Mouse (Mus musculus): ENCODE measurements around the gene Slc28a1. TPM values are rescaled to one million over a fixed set of nuclear protein-coding genes. Genes with fewer than 3 reads are reported as not detected.
A peak's percentile ranks its signal among the peaks of the same experiment; 100 is the strongest.

The Slc28a1 gene
- polyA plus RNA-seq (2016; fragmentation: Nextera tagmentation; extraction: Ambion mirVana), result 0.14 and 0.26 TPM in 2 replicates

- Histone ChIP-seq H3K9ac (no peak within 1 kb of the TSS), H3K27me3 (replicated peaks) (no peaks in the 10 kb centered on the region), H3K27ac (ENCODE audit: poor library complexity, severe bottlenecking) (no peak within 1 kb of the TSS), H3K4me1 (replicated peaks) (peaks cover 28% of the 10 kb centered on the region), H3K4me3 (no peak within 1 kb of the TSS), H3K9me3 (replicated peaks) (no peaks in the 10 kb centered on the region), H3K36me3 (no peaks in the 10 kb centered on the region), H3K4me2 (no peak within 1 kb of the TSS)
- 74% methylated on average over 6 of the region's 6 CpGs for WGBS
- ATAC-seq (ENCODE audit: insufficient number of reproducible peaks, low FRiP score), result no peak
Observed at GRCm38 (mm10) chr7:81114555-81114954, at the start of gene Slc28a1. Gene Slc28a1, plus strand, starts transcription at chr7:81114799.

GRCm38 (mm10) chr7:81066714-81067113 lies 47.9 kb upstream of the Slc28a1 start:
- Histone ChIP-seq H3K4me1 (replicated peaks) (peaks cover 40% of the 10 kb centered on the region), H3K27ac (ENCODE audit: poor library complexity, severe bottlenecking) (no peak overlapping the region), H3K9ac (no peak overlapping the region), H3K27me3 (replicated peaks) (no peaks in the 10 kb centered on the region), H3K4me3 (no peak overlapping the region), H3K9me3 (replicated peaks) (no peaks in the 10 kb centered on the region), H3K36me3 (peaks cover 75% of the 10 kb centered on the region), H3K4me2 (no peak overlapping the region)
- WGBS, result 29% methylated on average over 6 of the region's 6 CpGs
- ATAC-seq (ENCODE audit: insufficient number of reproducible peaks, low FRiP score), result peak; percentile 52; the same call in 1 of the 2 replicates

GRCm38 (mm10) chr7:81072463-81072862 lies 42.1 kb upstream of the Slc28a1 start:
- H3K9ac ChIP-seq, result peak overlapping the region; percentile 11; the same call in 1 of the 2 replicates
- no peaks in the 10 kb centered on the region for H3K27me3 ChIP-seq (replicated peaks)
- peaks cover 64% of the 10 kb centered on the region for H3K4me1 ChIP-seq (replicated peaks)
- 0 out of 2 replicates have a peak, but pooled peaks cover 2% of the 10 kb centered on the region for H3K9me3 ChIP-seq (replicated peaks)
- H3K27ac ChIP-seq (ENCODE audit: poor library complexity, severe bottlenecking), result peak overlapping the region; percentile 63; the same call in 1 of the 2 replicates
- 34% methylated on average over 5 of the region's 5 CpGs for whole genome bisulfite sequencing
- no peak for ATAC-seq (ENCODE audit: insufficient number of reproducible peaks, low FRiP score)
- H3K4me2 ChIP-seq, result no peak overlapping the region
- H3K36me3 ChIP-seq, result peaks cover 69% of the 10 kb centered on the region
- H3K4me3 ChIP-seq, result no peak overlapping the region

GRCm38 (mm10) chr7:81073273-81073672 lies 41.3 kb upstream of the Slc28a1 start:
- peaks cover 72% of the 10 kb centered on the region for H3K4me1 ChIP-seq (replicated peaks)
- no peak overlapping the region for H3K4me3 ChIP-seq
- 0 out of 2 replicates have a peak, but pooled peaks cover 2% of the 10 kb centered on the region for H3K9me3 ChIP-seq (replicated peaks)
- no peak overlapping the region; the same call in 1 of the 2 replicates for H3K27ac ChIP-seq (ENCODE audit: poor library complexity, severe bottlenecking)
- H3K36me3 ChIP-seq, result peaks cover 69% of the 10 kb centered on the region
- no peak for ATAC-seq (ENCODE audit: insufficient number of reproducible peaks, low FRiP score)
- H3K27me3 ChIP-seq (replicated peaks), result no peaks in the 10 kb centered on the region
- H3K9ac ChIP-seq, result no peak overlapping the region
- H3K4me2 ChIP-seq, result no peak overlapping the region
- 83% methylated on average over 5 of the region's 5 CpGs for WGBS

GRCm38 (mm10) chr7:81074546-81074945 lies 40.1 kb upstream of the Slc28a1 start:
- 57% methylated on average over 9 of the region's 9 CpGs for WGBS
- Histone ChIP-seq H3K4me3 (no peak overlapping the region), H3K27ac (ENCODE audit: poor library complexity, severe bottlenecking) (peak overlapping the region; percentile 96), H3K9me3 (replicated peaks) (0 out of 2 replicates have a peak, but pooled peaks cover 2% of the 10 kb centered on the region), H3K4me1 (replicated peaks) (peaks cover 85% of the 10 kb centered on the region), H3K36me3 (peaks cover 58% of the 10 kb centered on the region), H3K9ac (peak overlapping the region; percentile 48; the same call in 1 of the 2 replicates), H3K27me3 (replicated peaks) (no peaks in the 10 kb centered on the region), H3K4me2 (no peak overlapping the region)
- peak; percentile 12; the same call in 1 of the 2 replicates for ATAC-seq (ENCODE audit: insufficient number of reproducible peaks, low FRiP score)

GRCm38 (mm10) chr7:81075299-81075698 lies 39.3 kb upstream of the Slc28a1 start:
- peaks cover 52% of the 10 kb centered on the region for H3K36me3 ChIP-seq
- WGBS, result 40% methylated on average over 7 of the region's 7 CpGs

GRCm38 (mm10) chr7:81075732-81076131 lies 38.9 kb upstream of the Slc28a1 start:
- ATAC-seq (ENCODE audit: insufficient number of reproducible peaks, low FRiP score), result no peak
- H3K4me2 ChIP-seq, result no peak overlapping the region
- H3K4me1 ChIP-seq (replicated peaks), result peaks cover 90% of the 10 kb centered on the region
- no peaks in the 10 kb centered on the region for H3K27me3 ChIP-seq (replicated peaks)
- H3K27ac ChIP-seq (ENCODE audit: poor library complexity, severe bottlenecking), result peak overlapping the region; percentile 96
- H3K9me3 ChIP-seq (replicated peaks), result 0 out of 2 replicates have a peak, but pooled peaks cover 2% of the 10 kb centered on the region
- no peak overlapping the region for H3K4me3 ChIP-seq
- WGBS, result 51% methylated on average over 5 of the region's 5 CpGs
- H3K9ac ChIP-seq, result peak overlapping the region; percentile 26
- peaks cover 50% of the 10 kb centered on the region for H3K36me3 ChIP-seq

More at GRCm38 (mm10) chr7:81075299-81075698, 39.3 kb upstream of the Slc28a1 start:
- H3K27me3 ChIP-seq (replicated peaks), result no peaks in the 10 kb centered on the region
- H3K27ac ChIP-seq (ENCODE audit: poor library complexity, severe bottlenecking), result peak overlapping the region; percentile 96
- ATAC-seq (ENCODE audit: insufficient number of reproducible peaks, low FRiP score), result no peak
- 0 out of 2 replicates have a peak, but pooled peaks cover 2% of the 10 kb centered on the region for H3K9me3 ChIP-seq (replicated peaks)
- H3K9ac ChIP-seq, result peak overlapping the region; percentile 26
- H3K4me1 ChIP-seq (replicated peaks), result peaks cover 90% of the 10 kb centered on the region
- no peak overlapping the region for H3K4me2 ChIP-seq
- no peak overlapping the region for H3K4me3 ChIP-seq

GRCm38 (mm10) chr7:81077009-81077408 lies 37.6 kb upstream of the Slc28a1 start:
- H3K4me2 ChIP-seq, result peak overlapping the region; percentile 5; the same call in 1 of the 2 replicates
- H3K4me1 ChIP-seq (replicated peaks), result peaks cover 83% of the 10 kb centered on the region
- peak overlapping the region; percentile 49; the same call in 1 of the 2 replicates for H3K9ac ChIP-seq
- 0 out of 2 replicates have a peak, but pooled peaks cover 2% of the 10 kb centered on the region for H3K9me3 ChIP-seq (replicated peaks)
- no peak overlapping the region for H3K4me3 ChIP-seq
- 36% methylated on average over 6 of the region's 6 CpGs for WGBS
- H3K27ac ChIP-seq (ENCODE audit: poor library complexity, severe bottlenecking), result peak overlapping the region; percentile 96
- H3K27me3 ChIP-seq (replicated peaks), result no peaks in the 10 kb centered on the region
- peaks cover 41% of the 10 kb centered on the region for H3K36me3 ChIP-seq
- ATAC-seq (ENCODE audit: insufficient number of reproducible peaks, low FRiP score), result peak; percentile 49

GRCm38 (mm10) chr7:81078740-81079139 lies 35.9 kb upstream of the Slc28a1 start:
- 39% methylated on average over 6 of the region's 6 CpGs for WGBS
- peaks cover 35% of the 10 kb centered on the region for H3K36me3 ChIP-seq
- no peaks in the 10 kb centered on the region for H3K9me3 ChIP-seq (replicated peaks)
- peak overlapping the region; percentile 96 for H3K27ac ChIP-seq (ENCODE audit: poor library complexity, severe bottlenecking)
- ATAC-seq (ENCODE audit: insufficient number of reproducible peaks, low FRiP score), result peak; percentile 41
- peaks cover 69% of the 10 kb centered on the region for H3K4me1 ChIP-seq (replicated peaks)
- no peak overlapping the region for H3K4me3 ChIP-seq
- H3K27me3 ChIP-seq (replicated peaks), result no peaks in the 10 kb centered on the region
- peak overlapping the region; percentile 13; the same call in 1 of the 2 replicates for H3K4me2 ChIP-seq
- H3K9ac ChIP-seq, result no peak overlapping the region

GRCm38 (mm10) chr7:81093420-81093965 lies 21.1 kb upstream of the Slc28a1 start:
- H3K27ac ChIP-seq (ENCODE audit: poor library complexity, severe bottlenecking), result peak overlapping the region; percentile 72
- WGBS, result 57% methylated on average over 18 of the region's 18 CpGs
- peak; percentile 15; the same call in 1 of the 2 replicates for ATAC-seq (ENCODE audit: insufficient number of reproducible peaks, low FRiP score)
- no peak overlapping the region for H3K4me2 ChIP-seq
- peak overlapping the region; percentile 66 for H3K9ac ChIP-seq
- H3K9me3 ChIP-seq (replicated peaks), result no peaks in the 10 kb centered on the region
- H3K4me3 ChIP-seq, result no peak overlapping the region
- H3K27me3 ChIP-seq (replicated peaks), result no peaks in the 10 kb centered on the region
- peaks cover 68% of the 10 kb centered on the region for H3K36me3 ChIP-seq
- peaks cover 21% of the 10 kb centered on the region for H3K4me1 ChIP-seq (replicated peaks)

- no peak overlapping the region for H3K4me2 ChIP-seq
- H3K27me3 ChIP-seq (replicated peaks), result no peaks in the 10 kb centered on the region
- peaks cover 72% of the 10 kb centered on the region for H3K36me3 ChIP-seq
- 46% methylated on average over 6 of the region's 6 CpGs for WGBS
- no peaks in the 10 kb centered on the region for H3K9me3 ChIP-seq (replicated peaks)
- ATAC-seq (ENCODE audit: insufficient number of reproducible peaks, low FRiP score), result no peak
- H3K4me1 ChIP-seq (replicated peaks), result peaks cover 21% of the 10 kb centered on the region
- no peak overlapping the region for H3K4me3 ChIP-seq
- peak overlapping the region; percentile 66 for H3K9ac ChIP-seq
- peak overlapping the region; percentile 72 for H3K27ac ChIP-seq (ENCODE audit: poor library complexity, severe bottlenecking)
Observed at GRCm38 (mm10) chr7:81094104-81094757, 20.4 kb upstream of the Slc28a1 start.
